ENCODE assay signal across 9 mouse cellular contexts in the genomic region with DNA sequence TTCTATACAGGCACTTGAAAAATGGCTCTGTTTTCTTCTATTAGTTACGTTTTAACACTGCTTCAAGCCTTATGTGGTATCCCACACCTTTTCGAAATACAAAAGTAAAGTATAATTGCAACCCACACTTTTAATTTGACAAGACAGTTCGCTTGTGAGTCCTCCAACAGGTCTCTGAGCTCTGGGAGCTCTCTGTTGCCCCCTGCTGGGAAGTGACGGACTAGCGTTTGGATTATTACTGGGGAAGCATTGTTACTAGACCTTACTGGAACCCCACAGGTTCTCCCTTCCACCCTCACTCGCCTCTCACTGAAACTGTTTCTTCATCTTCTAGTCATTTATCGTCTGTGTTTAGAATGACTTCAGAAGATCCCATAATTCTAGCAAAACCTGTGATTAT. TPM values are rescaled to one million over a fixed set of nuclear protein-coding genes. Genes with fewer than 3 reads are reported as not detected.
DNase-seq lines count a peak whose midpoint lies in the region; ATAC-seq and TF ChIP-seq lines count a peak whose summit lies in the region.
"Had no signal": no experiment of that assay in that cellular context is flagged by ENCODE, and none has a peak within 500 bp of the region (broad histone marks: within the 10 kb centered on the region; RNA-seq: fewer than 3 reads in every experiment).

No protein-coding gene starts in this region.

- peak; percentile 45 for TF ChIP-seq CTCF in cortical plate, adult 2 months (IDR thresholded peaks at IDR 0.05; ENCODE audit: extremely low read depth, insufficient read depth, low read length)

- peak; percentile 74 for DNase-seq in kidney, adult 18-20 months
- DNase-seq in WW6 (ENCODE audit: low read depth, low spot score) = peak; percentile 36
- peak; percentile 34 for DNase-seq in limb, embryonic 14.5 days (ENCODE audit: low spot score)
- DNase-seq in right cerebral cortex, postnatal 14 days = peak; percentile 54
- peak; percentile 52 to 60 for DNase-seq in urinary bladder, postnatal 36 days (ENCODE audit: low spot score in 2 of 2)

- TF ChIP-seq POLR2A in cortical plate, adult 2 months (IDR thresholded peaks at IDR 0.05; ENCODE audit: extremely low read depth, insufficient read depth, low read length) = no peak
- no peak for TF ChIP-seq POLR2A in limb, embryonic 14.5 days (IDR thresholded peaks at IDR 0.05; ENCODE audit: borderline replicate concordance, extremely low read depth, insufficient read depth, insufficient read length)

- H3K4me1 ChIP-seq in kidney, embryonic 16.5 days (ENCODE audit: insufficient read depth, low read length) = no peaks in the 10 kb centered on the region
- H3K4me1 ChIP-seq in cortical plate, adult 2 months (ENCODE audit: control insufficient read depth, insufficient read depth, low read length) = no peaks in the 10 kb centered on the region
- H3K4me1 ChIP-seq in limb, embryonic 14.5 days (ENCODE audit: control insufficient read depth, insufficient read depth, low read length) = no peaks in the 10 kb centered on the region
- H3K4me1 ChIP-seq: neural tube, embryonic 13.5 days had no signal

- 54% methylated on average over 7 of the region's 7 CpGs for WGBS in kidney, embryonic 16.5 days
- 50% methylated on average over 7 of the region's 7 CpGs for WGBS in limb, embryonic 14.5 days

- no peaks in the 10 kb centered on the region for H3K36me3 ChIP-seq in kidney, embryonic 16.5 days (ENCODE audit: insufficient read depth, low read length)
- H3K36me3 ChIP-seq in limb, embryonic 14.5 days (ENCODE audit: control insufficient read depth, insufficient read depth, low read length) = no peaks in the 10 kb centered on the region
- H3K36me3 ChIP-seq: neural tube, embryonic 13.5 days had no signal

- H3K27ac ChIP-seq in kidney, embryonic 16.5 days (ENCODE audit: low read length) = no peak overlapping the region
- no peak overlapping the region for H3K27ac ChIP-seq in cortical plate, adult 2 months (ENCODE audit: insufficient read depth, low read length)
- H3K27ac ChIP-seq in limb, embryonic 14.5 days (replicated peaks; ENCODE audit: low read depth, low read length) = no peak overlapping the region
- H3K27ac ChIP-seq: neural tube, embryonic 13.5 days had no signal

- no peak overlapping the region for H3K4me3 ChIP-seq in kidney, embryonic 16.5 days (ENCODE audit: low read length)
- H3K4me3 ChIP-seq in cortical plate, adult 2 months (ENCODE audit: insufficient read depth, low read length) = no peak overlapping the region
- H3K4me3 ChIP-seq in limb, embryonic 14.5 days (replicated peaks; ENCODE audit: low read length) = no peak overlapping the region
- H3K4me3 ChIP-seq: neural tube, embryonic 13.5 days had no signal

- no peak for ATAC-seq in kidney, embryonic 16.5 days (ENCODE audit: low FRiP score, low TSS enrichment)
- ATAC-seq in hematopoietic stem cell, adult 5-6 weeks (replicated peaks in 1 of 2; ENCODE audit: insufficient read depth in 1 of 2, low FRiP score in 2 of 2, low TSS enrichment in 1 of 2, low read depth in 1 of 2, poor library complexity in 2 of 2, severe bottlenecking in 2 of 2) = peak; percentile 81 to 83; a peak in 3 of 4 replicates
- ATAC-seq in limb, embryonic 14.5 days (ENCODE audit: low FRiP score, low read depth) = no peak

- H3K9ac ChIP-seq in kidney, embryonic 16.5 days (replicated peaks; ENCODE audit: low read length) = no peak overlapping the region
- H3K9ac ChIP-seq in limb, embryonic 14.5 days (ENCODE audit: low read depth, low read length, severe bottlenecking) = no peak overlapping the region
- H3K9ac ChIP-seq: neural tube, embryonic 13.5 days had no signal

- H3K9me3 ChIP-seq in kidney, embryonic 16.5 days (ENCODE audit: low read length) = peaks cover 3% of the 10 kb centered on the region; the same call in 1 of the 2 replicates
- H3K9me3 ChIP-seq in limb, embryonic 14.5 days (ENCODE audit: control insufficient read depth, low read length) = no peaks in the 10 kb centered on the region
- H3K9me3 ChIP-seq: neural tube, embryonic 13.5 days had no signal

- no peaks in the 10 kb centered on the region; the same call in 1 of the 2 replicates for H3K27me3 ChIP-seq in kidney, embryonic 16.5 days (ENCODE audit: insufficient read depth, low read length)
- no peaks in the 10 kb centered on the region for H3K27me3 ChIP-seq in limb, embryonic 14.5 days (ENCODE audit: control insufficient read depth, insufficient read depth, low read length)

- H3K4me2 ChIP-seq in kidney, embryonic 16.5 days (replicated peaks; ENCODE audit: low read depth, low read length) = no peak overlapping the region
- no peak overlapping the region for H3K4me2 ChIP-seq in limb, embryonic 14.5 days (replicated peaks; ENCODE audit: low read depth, low read length, severe bottlenecking)
- H3K4me2 ChIP-seq: neural tube, embryonic 13.5 days had no signal

RNA-seq across cellular contexts. Expression of gene Tshr, which starts 34.4 kb away (rescaled TPM):
- 0.81 and 1.0 TPM in 2 replicates for polyA plus RNA-seq in kidney, embryonic 16.5 days (2015; fragmentation: Nextera tagmentation; extraction: Ambion mirVana)
- polyA plus RNA-seq in cortical plate, adult 2 months (2012; rRNA removed) = 0.23 and 0.25 TPM in 2 replicates
- total RNA-seq in hematopoietic stem cell, adult 5-6 weeks (2017) = 0.13 TPM in 1 of 2 replicates, not detected in the other
- 0.34 and 0.36 TPM in 2 replicates for polyA plus RNA-seq in limb, embryonic 14.5 days (2012; rRNA removed)
- 0.62 and 0.77 TPM in 2 replicates for polyA plus RNA-seq in limb, embryonic 14.5 days (2014; fragmentation: Nextera tagmentation; extraction: Ambion mirVana)

RNA-seq across cellular contexts. Expression of gene Cep128, which starts 34.6 kb away (rescaled TPM):
- polyA plus RNA-seq in kidney, embryonic 16.5 days (2015; fragmentation: Nextera tagmentation; extraction: Ambion mirVana) = 7.2 and 9.3 TPM in 2 replicates
- polyA plus RNA-seq in cortical plate, adult 2 months (2012; rRNA removed) = 5.9 TPM in 2 replicates
- total RNA-seq in hematopoietic stem cell, adult 5-6 weeks (2017) = 33.7 and 45.5 TPM in 2 replicates
- polyA plus RNA-seq in limb, embryonic 14.5 days (2012; rRNA removed) = 6.8 and 7.4 TPM in 2 replicates
- polyA plus RNA-seq in limb, embryonic 14.5 days (2014; fragmentation: Nextera tagmentation; extraction: Ambion mirVana) = 6.7 and 7.6 TPM in 2 replicates

Comparison
In these comparisons a context has a peak if more than half of its experiments do, and no peak if none do; other contexts are left out.
1. ATAC-seq: peak in hematopoietic stem cell, adult 5-6 weeks (2 of 2); none in kidney, embryonic 16.5 days (single experiment) and limb, embryonic 14.5 days (single experiment).
2. Peak in every context shown above with its lines, with median percentiles within 50 percentile points of each other: DNase-seq.